Mouse (Mus musculus) ovary, postnatal 36 days (tissue): ENCODE measurements at regions not wholly inside any gene's neighbourhood (a gene's known extent, or its start where the extent isn't known, plus 50 kb on each side); places are given as distances from the start of the nearest gene placed in this dataset.

Source experiments
- DNase-seq: peaks from one replicate; pipeline ENCODE4 v3.0.0; 2022; ENCODE audit warnings: low spot score, mixed read lengths

GRCm38 (mm10) chr17:51397973-51398372, 218.8 kb upstream of the Tbc1d5 start:
- no peak for DNase-seq

- DNase-seq: no peak
Measured at GRCm38 (mm10) chr17:51393771-51394221, 214.6 kb upstream of the Tbc1d5 start.

- DNase-seq: no peak
Measured at GRCm38 (mm10) chr17:51391871-51392270, 212.7 kb upstream of the Tbc1d5 start.

- no peak for DNase-seq
Measured at GRCm38 (mm10) chr17:51382552-51382951, 203.4 kb upstream of the Tbc1d5 start.

GRCm38 (mm10) chr17:51371937-51372479, 192.9 kb upstream of the Tbc1d5 start:
- DNase-seq: no peak

- no peak for DNase-seq
Measured at GRCm38 (mm10) chr17:51370990-51371389, 191.8 kb upstream of the Tbc1d5 start.

- DNase-seq: no peak
Measured at GRCm38 (mm10) chr17:51370085-51370484, 190.9 kb upstream of the Tbc1d5 start.

- no peak for DNase-seq
Measured at GRCm38 (mm10) chr17:51362801-51363200, 183.6 kb upstream of the Tbc1d5 start.

GRCm38 (mm10) chr17:51362271-51362670, 183.1 kb upstream of the Tbc1d5 start:
- DNase-seq: no peak

GRCm38 (mm10) chr17:51358362-51358739, 179.2 kb upstream of the Tbc1d5 start:
- DNase-seq: no peak

- DNase-seq: no peak
Measured at GRCm38 (mm10) chr17:51357690-51358361, 178.7 kb upstream of the Tbc1d5 start.

GRCm38 (mm10) chr17:51356447-51356846, 177.3 kb upstream of the Tbc1d5 start:
- DNase-seq: no peak

- no peak for DNase-seq
Measured at GRCm38 (mm10) chr17:51321868-51322267, 142.7 kb upstream of the Tbc1d5 start.

- no peak for DNase-seq
Measured at GRCm38 (mm10) chr17:51321025-51321424, 141.9 kb upstream of the Tbc1d5 start.

- peak; percentile 4 for DNase-seq
Measured at GRCm38 (mm10) chr17:51304964-51305363, 125.8 kb upstream of the Tbc1d5 start.

GRCm38 (mm10) chr17:51290741-51291140, 111.6 kb upstream of the Tbc1d5 start:
- no peak for DNase-seq

GRCm38 (mm10) chr17:51288751-51289150, 109.6 kb upstream of the Tbc1d5 start:
- DNase-seq: peak; percentile 37

GRCm38 (mm10) chr17:51287878-51288277, 108.7 kb upstream of the Tbc1d5 start:
- no peak for DNase-seq

GRCm38 (mm10) chr17:51285362-51285761, 106.2 kb upstream of the Tbc1d5 start:
- no peak for DNase-seq

- no peak for DNase-seq
Measured at GRCm38 (mm10) chr17:51278771-51279170, 99.6 kb upstream of the Tbc1d5 start.

GRCm38 (mm10) chr17:51278094-51278493, 98.9 kb upstream of the Tbc1d5 start:
- no peak for DNase-seq

- DNase-seq: no peak
Measured at GRCm38 (mm10) chr17:51277161-51277560, 98.0 kb upstream of the Tbc1d5 start.

- DNase-seq: no peak
Measured at GRCm38 (mm10) chr17:51272025-51272424, 92.9 kb upstream of the Tbc1d5 start.

GRCm38 (mm10) chr17:51262946-51263345, 83.8 kb upstream of the Tbc1d5 start:
- DNase-seq: no peak
